Mouse (Mus musculus): Measurements from ENCODE around the gene Isyna1. TPM values are rescaled to one million over a fixed set of nuclear protein-coding genes. Genes with fewer than 3 reads are reported as not detected.

The Isyna1 gene
- polyA plus RNA-seq (2017; shearing (Covaris generic)): 48.6 TPM

DNA sequence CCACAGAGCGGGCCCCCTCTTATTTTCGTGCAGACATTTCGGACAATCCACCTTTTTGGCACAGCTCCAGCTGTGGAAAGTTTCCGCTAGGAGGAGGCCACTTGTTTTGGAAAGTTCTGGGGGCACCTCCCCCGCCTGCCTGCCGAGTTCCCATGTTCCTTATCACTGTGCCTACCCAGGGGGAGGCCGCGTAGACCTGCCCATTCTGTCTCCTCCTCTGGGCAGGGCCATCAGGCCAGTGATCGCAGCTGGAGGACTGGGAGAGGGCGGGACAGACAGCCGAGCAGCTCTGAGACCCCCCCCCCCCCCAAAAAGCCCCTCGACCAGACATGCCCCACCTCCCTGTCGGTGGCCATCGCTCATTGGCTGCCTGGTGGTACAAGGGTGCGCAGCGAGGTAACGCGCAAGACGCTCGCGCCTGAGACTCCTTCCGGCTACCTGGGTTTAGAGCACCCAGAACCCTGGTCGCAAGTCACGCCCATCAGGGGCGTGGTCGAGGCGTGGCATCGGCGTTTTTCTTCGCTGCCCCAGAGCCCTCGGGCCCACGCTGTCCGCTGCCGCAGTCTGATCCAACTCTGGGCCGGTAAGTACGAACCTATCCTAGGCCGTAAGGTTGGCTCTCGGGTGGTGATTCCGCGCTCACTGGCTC is at the start of gene Isyna1:
Gene Isyna1 (plus strand): TSS at position 413 of the 649 bp plus-strand sequence.

DNA sequence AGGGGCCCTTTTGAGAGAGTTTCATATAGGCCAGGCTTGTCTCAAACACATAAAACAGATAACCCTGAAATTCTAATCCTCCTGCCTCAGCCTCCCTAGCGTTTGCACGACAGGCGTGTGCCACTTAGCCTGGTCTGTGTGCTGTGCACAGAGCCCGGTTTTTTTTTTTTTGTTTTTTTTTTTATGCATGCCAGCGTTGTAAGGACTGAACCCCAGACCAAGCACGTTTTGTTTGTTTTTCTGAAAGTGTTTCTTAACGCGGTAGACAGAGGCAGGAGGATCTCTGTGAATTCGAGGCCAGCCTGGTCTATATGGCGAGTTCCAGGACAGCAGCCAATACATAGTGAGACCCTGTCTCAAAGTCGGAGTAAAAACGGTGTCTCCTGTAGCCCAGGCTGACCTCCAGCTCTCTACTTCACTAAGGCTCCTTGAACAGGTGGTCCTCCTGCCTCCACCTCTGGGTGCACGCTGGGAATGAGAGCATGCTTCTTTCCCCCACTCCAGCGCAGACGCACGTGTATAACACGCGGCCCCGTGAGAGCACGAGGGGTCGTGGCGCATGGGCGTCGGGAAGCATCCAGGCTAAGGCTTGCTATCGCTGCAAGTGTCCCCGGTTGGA is 14.7 kb downstream of the Isyna1 start, which contains the start of gene Ssbp4:
Gene Ssbp4 (minus strand): TSS at position 124 of the 619 bp plus-strand sequence.

DNA sequence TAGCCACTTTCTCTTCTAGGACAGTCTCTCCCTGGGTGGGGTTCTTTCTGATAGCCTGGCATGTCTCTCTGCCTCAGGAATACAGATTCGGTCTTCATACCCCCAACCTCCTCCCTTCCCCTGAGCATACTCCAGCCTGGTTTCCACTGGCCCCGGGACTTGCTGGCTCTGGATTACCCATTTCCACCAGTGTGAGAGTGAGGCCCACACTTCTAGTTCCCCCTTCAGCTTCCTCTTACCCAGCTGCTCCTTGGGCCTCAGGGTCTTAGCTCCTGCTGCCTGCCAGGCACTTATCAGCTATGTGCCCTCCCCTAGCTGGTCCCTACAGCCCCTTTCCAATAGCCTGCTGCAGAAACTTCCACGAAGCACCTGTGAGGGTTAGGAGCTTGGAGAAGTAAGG is 21.7 kb downstream of the Isyna1 start, which contains the start of gene Lrrc25:
Gene Lrrc25 (plus strand): TSS at position 262 of the 400 bp plus-strand sequence.

DNA sequence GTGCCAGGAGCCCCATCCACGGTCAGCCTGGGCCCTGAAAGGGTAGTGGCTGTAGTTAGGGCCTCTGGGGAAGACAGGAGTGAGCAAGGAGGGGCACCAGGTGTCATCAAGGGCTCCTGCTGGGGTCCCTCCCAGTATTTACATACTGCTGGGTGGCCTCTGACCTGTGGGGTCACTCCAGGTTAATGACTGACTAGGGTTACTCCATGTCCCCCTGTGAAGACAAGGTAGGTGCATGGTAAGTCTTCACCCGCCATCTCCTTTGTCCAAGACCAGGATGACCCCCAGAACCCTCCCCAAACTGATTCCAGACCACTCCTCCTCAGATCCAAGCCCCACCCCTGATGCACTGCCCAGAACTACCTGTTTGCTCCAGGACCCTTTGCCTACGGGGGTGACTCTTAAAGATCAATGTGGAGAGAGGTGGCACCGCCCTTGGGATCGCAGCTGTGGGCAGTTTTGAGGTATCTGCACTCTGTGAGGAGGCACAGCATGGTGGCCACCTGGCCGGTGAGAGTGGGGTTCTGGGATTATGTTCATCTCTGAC is 38.2 kb downstream of the Isyna1 start, which contains the start of gene Gdf15:
Gene Gdf15 (minus strand): TSS at position 111 of the 547 bp plus-strand sequence.

Other genes with a start within 250 kb of the Isyna1 start
- gene Upf1, start 241.1 kb upstream of the Isyna1 start, polyA plus RNA-seq (2017; shearing (Covaris generic)): 3.1 TPM
- 0.33 TPM for gene Comp, start 220.8 kb upstream of the Isyna1 start, polyA plus RNA-seq (2017; shearing (Covaris generic))
- gene Crtc1, start 154.8 kb upstream of the Isyna1 start, polyA plus RNA-seq (2017; shearing (Covaris generic)): 22.8 TPM
- 8.9 TPM for gene Klhl26, start 117.4 kb upstream of the Isyna1 start, polyA plus RNA-seq (2017; shearing (Covaris generic))
- not detected for gene Tmem59l, start 107.0 kb upstream of the Isyna1 start, polyA plus RNA-seq (2017; shearing (Covaris generic))
- gene Crlf1, start 101.2 kb upstream of the Isyna1 start, polyA plus RNA-seq (2017; shearing (Covaris generic)): not detected
- 138 TPM for gene Rex1bd, start 87.6 kb upstream of the Isyna1 start, polyA plus RNA-seq (2017; shearing (Covaris generic))
- gene Uba52, start 83.6 kb upstream of the Isyna1 start, polyA plus RNA-seq (2017; shearing (Covaris generic)): 1,281 TPM
- 424 TPM for gene Fkbp8, start 66.6 kb upstream of the Isyna1 start, polyA plus RNA-seq (2017; shearing (Covaris generic))
- 106 TPM for gene Kxd1, start 66.4 kb upstream of the Isyna1 start, polyA plus RNA-seq (2017; shearing (Covaris generic))
- 42.7 TPM for gene Ell, start 54.9 kb upstream of the Isyna1 start, polyA plus RNA-seq (2017; shearing (Covaris generic))
- gene Ssbp4, start 14.5 kb downstream of the Isyna1 start, polyA plus RNA-seq (2017; shearing (Covaris generic)): 12.8 TPM
- gene Lrrc25, start 21.8 kb downstream of the Isyna1 start, polyA plus RNA-seq (2017; shearing (Covaris generic)): 0.57 TPM
- gene Gdf15, start 38.1 kb downstream of the Isyna1 start, polyA plus RNA-seq (2017; shearing (Covaris generic)): not detected
- 9.7 TPM for gene Pgpep1, start 66.0 kb downstream of the Isyna1 start, polyA plus RNA-seq (2017; shearing (Covaris generic))
- 259 TPM for gene Lsm4, start 78.9 kb downstream of the Isyna1 start, polyA plus RNA-seq (2017; shearing (Covaris generic))
- 12.8 TPM for gene Jund, start 104.6 kb downstream of the Isyna1 start, polyA plus RNA-seq (2017; shearing (Covaris generic))
- gene Iqcn, start 109.1 kb downstream of the Isyna1 start, polyA plus RNA-seq (2017; shearing (Covaris generic)): 0.07 TPM
- not detected for gene Gm3336, start 124.2 kb downstream of the Isyna1 start, polyA plus RNA-seq (2017; shearing (Covaris generic))
- gene Pde4c, start 129.3 kb downstream of the Isyna1 start, polyA plus RNA-seq (2017; shearing (Covaris generic)): 0.41 TPM
- 9.9 TPM for gene Rab3a, start 160.3 kb downstream of the Isyna1 start, polyA plus RNA-seq (2017; shearing (Covaris generic))
- 9.6 TPM for gene Mpv17l2, start 166.6 kb downstream of the Isyna1 start, polyA plus RNA-seq (2017; shearing (Covaris generic))
- gene Pik3r2, start 182.3 kb downstream of the Isyna1 start, polyA plus RNA-seq (2017; shearing (Covaris generic)): 17.0 TPM
- 49.0 TPM for gene Mast3, start 210.7 kb downstream of the Isyna1 start, polyA plus RNA-seq (2017; shearing (Covaris generic))
- 49.0 TPM for gene Il12rb1, start 214.1 kb downstream of the Isyna1 start, polyA plus RNA-seq (2017; shearing (Covaris generic))
- 2.3 TPM for gene Arrdc2, start 245.3 kb downstream of the Isyna1 start, polyA plus RNA-seq (2017; shearing (Covaris generic))